Mouse (Mus musculus) heart, embryonic 11.5 days (tissue): ENCODE measurements at regions not wholly inside any gene's neighbourhood (a gene's known extent, or its start where the extent isn't known, plus 50 kb on each side); places are given as distances from the start of the nearest gene placed in this dataset.

Source experiments
- ATAC-seq: fragments of 200-750 bp; cut with Nextera tagmentation; replicated peaks from 2 replicates; pipeline ENCODE4 v1.8.0; 2017; ENCODE audit warnings: moderate library complexity; ENCODE audit not compliant: insufficient number of reproducible peaks, low FRiP score, low TSS enrichment
- H3K27ac ChIP-seq: fragments of 300-500 bp; sonication (generic); 2 replicates; pipeline ENCODE4 v1.5.1; 2014; ENCODE audit warnings: mild to moderate bottlenecking, low read depth, low read length
- H3K27me3 ChIP-seq: fragments of 300-500 bp; sonication (generic); 2 replicates; pipeline ENCODE4 v1.6.1; 2014; ENCODE audit warnings: mild to moderate bottlenecking, low read length, mixed read lengths; ENCODE audit not compliant: control insufficient read depth, insufficient read depth
- H3K36me3 ChIP-seq: fragments of 300-500 bp; sonication (generic); 2 replicates; pipeline ENCODE4 v1.6.1; 2014; ENCODE audit warnings: mild to moderate bottlenecking, low read length, moderate library complexity, mixed read lengths; ENCODE audit not compliant: control insufficient read depth, insufficient read depth
- H3K4me1 ChIP-seq: fragments of 300-500 bp; sonication (generic); 2 replicates; pipeline ENCODE4 v1.6.1; 2014; ENCODE audit warnings: low read length; ENCODE audit not compliant: control insufficient read depth, insufficient read depth
- H3K4me2 ChIP-seq: fragments of 300-500 bp; sonication (generic); 2 replicates; pipeline ENCODE4 v1.6.1; 2014; ENCODE audit warnings: mild to moderate bottlenecking, moderate library complexity
- H3K4me3 ChIP-seq: fragments of 300-500 bp; sonication (generic); 2 replicates; pipeline ENCODE4 v1.5.1; 2014; ENCODE audit warnings: low read depth, low read length
- H3K9ac ChIP-seq: fragments of 300-500 bp; sonication (generic); 2 replicates; pipeline ENCODE4 v1.6.1; 2014; ENCODE audit warnings: mild to moderate bottlenecking, low read depth, low read length, moderate library complexity
- H3K9me3 ChIP-seq: fragments of 300-500 bp; sonication (generic); replicated peaks from 2 replicates; pipeline ENCODE4 v1.6.1; 2016; ENCODE audit warnings: low read length; ENCODE audit not compliant: control insufficient read depth
- WGBS: fragments of 180-500 bp; shearing (Covaris S2); extraction: QIAGEN DNeasy Blood & Tissue Kit; methylation state at CpG from one replicate; pipeline ENCODE4 v1.1.7; 2014; ENCODE audit not compliant: insufficient replicate concordance; 5-methylcytosine and 5-hydroxymethylcytosine counted together

- H3K9me3 ChIP-seq, result no peaks in the 10 kb centered on the region
- no peak overlapping the region for H3K27ac ChIP-seq
- H3K9ac ChIP-seq, result no peak overlapping the region
- H3K27me3 ChIP-seq, result peaks cover 6% of the 10 kb centered on the region; the same call in 1 of the 2 replicates
- no peaks in the 10 kb centered on the region for H3K36me3 ChIP-seq
- ATAC-seq, result no peak
- H3K4me2 ChIP-seq, result no peak overlapping the region
- H3K4me1 ChIP-seq, result no peaks in the 10 kb centered on the region
- no peak overlapping the region for H3K4me3 ChIP-seq
- 77% methylated on average over 8 of the region's 8 CpGs for WGBS
Measured at GRCm38 (mm10) chr9:61829736-61830135, 84.6 kb downstream of the Rplp1 start.

GRCm38 (mm10) chr9:61829301-61829700 lies 85.0 kb downstream of the Rplp1 start:
- no peaks in the 10 kb centered on the region for H3K9me3 ChIP-seq
- H3K4me1 ChIP-seq, result no peaks in the 10 kb centered on the region
- peaks cover 6% of the 10 kb centered on the region; the same call in 1 of the 2 replicates for H3K27me3 ChIP-seq
- WGBS, result 57% methylated on average over 3 of the region's 3 CpGs
- H3K36me3 ChIP-seq, result no peaks in the 10 kb centered on the region
- no peak overlapping the region for H3K4me3 ChIP-seq
- ATAC-seq, result no peak
- H3K4me2 ChIP-seq, result no peak overlapping the region
- H3K9ac ChIP-seq, result no peak overlapping the region
- H3K27ac ChIP-seq, result no peak overlapping the region

GRCm38 (mm10) chr9:61827721-61828120 lies 86.6 kb downstream of the Rplp1 start:
- Histone ChIP-seq H3K9me3 (no peaks in the 10 kb centered on the region), H3K9ac (no peak overlapping the region), H3K4me1 (no peaks in the 10 kb centered on the region), H3K27me3 (peaks cover 6% of the 10 kb centered on the region; the same call in 1 of the 2 replicates), H3K4me2 (no peak overlapping the region), H3K4me3 (no peak overlapping the region), H3K27ac (no peak overlapping the region), H3K36me3 (no peaks in the 10 kb centered on the region)
- ATAC-seq, result no peak
- 84% methylated on average over 4 of the region's 4 CpGs for WGBS

- Histone ChIP-seq H3K27ac (no peak overlapping the region), H3K27me3 (peaks cover 6% of the 10 kb centered on the region; the same call in 1 of the 2 replicates), H3K4me3 (no peak overlapping the region), H3K36me3 (no peaks in the 10 kb centered on the region), H3K9me3 (no peaks in the 10 kb centered on the region), H3K4me1 (no peaks in the 10 kb centered on the region), H3K4me2 (no peak overlapping the region), H3K9ac (no peak overlapping the region)
- ATAC-seq, result no peak
- WGBS, result 67% methylated on average over 2 of the region's 2 CpGs
Measured at GRCm38 (mm10) chr9:61827014-61827413, 87.3 kb downstream of the Rplp1 start.

GRCm38 (mm10) chr9:61826415-61826814 lies 87.9 kb downstream of the Rplp1 start:
- no peaks in the 10 kb centered on the region for H3K36me3 ChIP-seq
- H3K27ac ChIP-seq, result no peak overlapping the region
- no peak for ATAC-seq
- WGBS, result 70% methylated on average over 3 of the region's 3 CpGs
- peaks cover 6% of the 10 kb centered on the region; the same call in 1 of the 2 replicates for H3K27me3 ChIP-seq
- no peak overlapping the region for H3K4me2 ChIP-seq
- no peak overlapping the region for H3K4me3 ChIP-seq
- H3K4me1 ChIP-seq, result no peaks in the 10 kb centered on the region
- no peaks in the 10 kb centered on the region for H3K9me3 ChIP-seq
- no peak overlapping the region for H3K9ac ChIP-seq

GRCm38 (mm10) chr9:61825804-61826203 lies 88.5 kb downstream of the Rplp1 start:
- Histone ChIP-seq H3K4me1 (no peaks in the 10 kb centered on the region), H3K4me3 (no peak overlapping the region), H3K36me3 (no peaks in the 10 kb centered on the region), H3K9me3 (no peaks in the 10 kb centered on the region), H3K4me2 (no peak overlapping the region), H3K27ac (no peak overlapping the region), H3K9ac (no peak overlapping the region), H3K27me3 (peaks cover 6% of the 10 kb centered on the region; the same call in 1 of the 2 replicates)
- no peak for ATAC-seq
- 51% methylated on average over 2 of the region's 2 CpGs for WGBS

GRCm38 (mm10) chr9:61819836-61820235 lies 94.5 kb downstream of the Rplp1 start:
- Histone ChIP-seq H3K9ac (no peak overlapping the region), H3K27ac (no peak overlapping the region), H3K9me3 (no peaks in the 10 kb centered on the region), H3K27me3 (0 out of 2 replicates have a peak, but pooled peaks cover 2% of the 10 kb centered on the region), H3K36me3 (no peaks in the 10 kb centered on the region), H3K4me3 (no peak overlapping the region), H3K4me1 (0 out of 2 replicates have a peak, but pooled peaks cover 2% of the 10 kb centered on the region), H3K4me2 (no peak overlapping the region)
- WGBS, result 56% methylated on average over 1 of the region's 1 CpGs
- no peak for ATAC-seq

- Histone ChIP-seq H3K9me3 (no peaks in the 10 kb centered on the region), H3K4me1 (0 out of 2 replicates have a peak, but pooled peaks cover 2% of the 10 kb centered on the region), H3K27me3 (0 out of 2 replicates have a peak, but pooled peaks cover 2% of the 10 kb centered on the region), H3K9ac (no peak overlapping the region), H3K27ac (no peak overlapping the region), H3K4me2 (no peak overlapping the region), H3K36me3 (no peaks in the 10 kb centered on the region), H3K4me3 (no peak overlapping the region)
- WGBS, result 74% methylated on average over 11 of the region's 11 CpGs
- ATAC-seq, result no peak
Measured at GRCm38 (mm10) chr9:61816589-61817179, 97.7 kb downstream of the Rplp1 start.

GRCm38 (mm10) chr9:61815995-61816394 lies 98.3 kb downstream of the Rplp1 start:
- Histone ChIP-seq H3K36me3 (no peaks in the 10 kb centered on the region), H3K4me3 (no peak overlapping the region), H3K9me3 (no peaks in the 10 kb centered on the region), H3K4me1 (0 out of 2 replicates have a peak, but pooled peaks cover 2% of the 10 kb centered on the region), H3K4me2 (no peak overlapping the region), H3K9ac (no peak overlapping the region), H3K27me3 (0 out of 2 replicates have a peak, but pooled peaks cover 2% of the 10 kb centered on the region), H3K27ac (no peak overlapping the region)
- 47% methylated on average over 10 of the region's 10 CpGs for WGBS
- ATAC-seq, result no peak
